Mouse (Mus musculus) kidney, adult 2 months (tissue): ENCODE results near the gene Nell1. TPM values are rescaled to one million over a fixed set of nuclear protein-coding genes. Genes with fewer than 3 reads are reported as not detected.
A peak's percentile ranks its signal among the peaks of the same experiment; 100 is the strongest.

ENCODE experiments used
- DNase-seq: peaks from one replicate; pipeline ENCODE4 v3.0.0; 2021
- H3K27ac ChIP-seq: fragments of 200-500 bp; 2 replicates; pipeline ENCODE4 v1.5.1; 2012; ENCODE audit warnings: low read depth, low read length, control low read depth, inconsistent platforms; ENCODE audit not compliant: insufficient read depth
- H3K27me3 ChIP-seq: fragments of 200-500 bp; replicated peaks from 2 replicates; pipeline ENCODE4 v1.6.1; 2012; ENCODE audit warnings: mild to moderate bottlenecking, moderate library complexity, low read length, inconsistent platforms; ENCODE audit not compliant: control insufficient read depth, insufficient read depth
- H3K36me3 ChIP-seq: fragments of 200-500 bp; 2 replicates; pipeline ENCODE4 v1.6.1; 2012; ENCODE audit warnings: mild to moderate bottlenecking, moderate library complexity, low read length, inconsistent platforms; ENCODE audit not compliant: control insufficient read depth, insufficient read depth
- H3K4me1 ChIP-seq: fragments of 200-500 bp; 2 replicates; pipeline ENCODE4 v1.6.1; 2011; ENCODE audit warnings: low read length; ENCODE audit not compliant: control insufficient read depth, insufficient read depth
- H3K4me3 ChIP-seq: fragments of 200-500 bp; 2 replicates; pipeline ENCODE4 v1.5.1; 2011; ENCODE audit warnings: mild to moderate bottlenecking, low read depth, low read length, control low read depth; ENCODE audit not compliant: insufficient read depth
- CTCF ChIP-seq: fragments of 200-500 bp; conservative IDR thresholded peaks from 2 replicates; pipeline ENCODE4 v1.5.1; 2011; ENCODE audit warnings: low read depth, mild to moderate bottlenecking, control low read depth, low read length, moderate library complexity, mixed read lengths; ENCODE audit not compliant: insufficient read depth, insufficient read length
- POLR2A ChIP-seq: fragments of 200-500 bp; IDR thresholded peaks from one replicate; pipeline ENCODE4 v1.6.1; 2011; ENCODE audit warnings: low read depth, low read length, control low read depth
- WGBS: fragments of 180-500 bp; shearing (Covaris S2); methylation state at CpG from one replicate; pipeline ENCODE4 v1.1.7; 2018; 5-methylcytosine and 5-hydroxymethylcytosine counted together
- polyA plus RNA-seq: library from polyadenylated mRNA; depleted of rRNA; stranded (reverse); fragments of >200 nt; gene quantifications from 2 replicates; pipeline ENCODE4 v1.2.3, GENCODE M21; 2012

Gene Nell1
- polyA plus RNA-seq, 1 experiment = not detected

DNA sequence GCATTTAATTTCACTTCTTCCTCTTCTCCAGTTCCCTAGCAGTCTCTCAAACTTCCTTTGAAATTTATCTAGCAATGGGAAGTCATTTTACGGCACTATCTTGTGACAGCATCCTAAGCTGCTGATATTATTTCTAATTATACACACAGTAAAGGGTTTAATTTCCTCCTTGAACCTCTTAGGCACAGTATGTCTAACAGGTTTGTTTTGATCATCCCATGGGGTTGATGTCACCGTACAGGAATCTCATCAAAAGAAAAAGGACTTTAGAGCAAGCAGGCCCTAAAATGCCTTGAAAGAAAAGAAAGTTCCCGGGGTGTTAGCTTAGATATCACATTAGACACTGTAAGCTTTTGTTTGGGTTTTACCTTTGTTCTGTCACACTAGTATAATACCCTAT lies 654.5 kb downstream of the Nell1 start:
- DNase-seq = no peak
- Histone ChIP-seq H3K4me3 (no peak overlapping the region), H3K27ac (no peak overlapping the region), H3K27me3 (no peaks in the 10 kb centered on the region), H3K36me3 (no peaks in the 10 kb centered on the region), H3K4me1 (no peaks in the 10 kb centered on the region)
- 24% methylated on average over 3 of the region's 3 CpGs for whole genome bisulfite sequencing
- TF ChIP-seq POLR2A = no peak
- no peak for TF ChIP-seq CTCF

DNA sequence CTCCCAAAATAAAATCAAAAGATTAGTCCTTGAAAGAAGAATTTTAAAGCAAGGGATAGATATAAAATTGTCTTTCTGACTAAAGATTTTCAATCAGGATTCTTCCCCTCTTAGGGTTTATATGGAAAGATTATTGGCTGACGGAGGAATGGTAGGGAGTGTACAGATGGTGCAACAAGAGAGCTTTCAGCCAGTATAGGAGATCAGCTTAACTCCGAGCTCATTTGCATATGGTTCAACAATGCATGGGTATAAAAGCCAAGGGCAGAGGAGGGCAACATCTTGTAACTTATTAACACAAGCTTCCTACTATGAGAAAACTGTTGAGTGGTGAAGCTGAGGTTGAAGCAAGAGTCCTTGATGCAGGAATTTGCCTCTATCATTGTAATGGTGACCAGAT lies 658.5 kb downstream of the Nell1 start:
- WGBS = 85% methylated on average over 2 of the region's 2 CpGs
- Histone ChIP-seq H3K36me3 (no peaks in the 10 kb centered on the region), H3K27me3 (no peaks in the 10 kb centered on the region), H3K4me3 (no peak overlapping the region), H3K4me1 (no peaks in the 10 kb centered on the region), H3K27ac (no peak overlapping the region)
- DNase-seq = no peak
- no peak for TF ChIP-seq POLR2A
- no peak for TF ChIP-seq CTCF

DNA sequence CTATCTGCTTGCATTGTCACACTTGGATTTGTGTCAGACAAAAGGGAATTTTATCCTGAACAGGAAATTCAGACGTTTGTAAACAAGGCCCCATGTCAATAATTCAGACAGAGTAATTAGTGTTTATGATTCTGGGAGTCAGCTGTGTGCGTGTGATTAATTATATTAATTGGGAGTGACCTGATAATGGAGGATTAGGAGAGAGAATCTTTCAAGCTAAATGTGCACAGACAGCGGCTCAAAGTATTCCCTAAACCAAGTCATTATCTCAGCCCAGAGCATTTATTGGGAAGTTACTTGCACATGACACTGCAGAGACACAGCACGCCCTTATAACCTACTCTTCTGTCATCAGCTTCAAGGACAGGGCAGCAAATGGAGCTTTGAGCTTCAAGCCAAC lies 697.6 kb downstream of the Nell1 start:
- Histone ChIP-seq H3K36me3 (no peaks in the 10 kb centered on the region), H3K27ac (no peak overlapping the region), H3K27me3 (no peaks in the 10 kb centered on the region), H3K4me3 (no peak overlapping the region), H3K4me1 (no peaks in the 10 kb centered on the region)
- TF ChIP-seq POLR2A (no peak), CTCF (no peak)
- WGBS = 61% methylated on average over 4 of the region's 4 CpGs
- no peak for DNase-seq

DNA sequence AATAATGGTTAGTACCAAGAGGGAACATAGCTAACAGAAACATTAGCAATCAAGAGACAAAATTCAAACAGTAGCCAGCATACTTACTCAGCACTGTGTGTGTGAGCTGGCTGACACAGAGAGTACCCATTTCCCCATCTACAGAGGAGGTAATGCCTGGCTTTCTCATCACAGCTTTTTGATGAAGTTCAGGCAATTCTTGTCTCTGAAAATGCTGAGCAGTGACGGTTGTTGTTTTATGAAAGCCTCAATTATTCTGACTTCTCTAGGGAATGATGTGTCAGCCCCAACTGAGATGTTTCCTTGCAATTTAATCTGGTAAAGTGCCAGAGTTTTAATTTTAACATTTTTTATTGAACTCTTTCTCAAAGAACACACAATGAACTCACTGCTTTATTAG lies 700.8 kb downstream of the Nell1 start:
- Histone ChIP-seq H3K27me3 (no peaks in the 10 kb centered on the region), H3K36me3 (no peaks in the 10 kb centered on the region), H3K4me3 (no peak overlapping the region), H3K27ac (no peak overlapping the region), H3K4me1 (no peaks in the 10 kb centered on the region)
- DNase-seq = no peak
- WGBS = 77% methylated on average over 1 of the region's 1 CpGs
- TF ChIP-seq POLR2A (no peak), CTCF (no peak)

DNA sequence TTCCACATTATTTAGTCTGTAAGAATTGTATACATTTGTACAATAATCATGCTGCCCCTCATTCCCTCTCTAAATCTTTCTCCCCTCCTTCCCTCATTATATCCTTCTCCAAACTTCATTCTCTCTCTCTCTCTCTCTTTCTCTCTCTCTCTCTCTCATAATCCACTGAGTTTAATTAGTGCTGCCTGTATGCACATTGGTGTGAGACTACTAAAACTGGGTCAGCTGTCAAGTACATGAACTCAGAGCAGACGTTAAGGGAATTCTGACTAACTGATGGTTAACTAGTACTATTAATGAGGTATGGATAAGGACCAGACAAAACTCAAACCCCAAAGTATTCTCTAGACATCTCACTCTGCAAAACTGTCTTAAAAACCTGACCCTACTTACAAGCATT lies 702.8 kb downstream of the Nell1 start:
- TF ChIP-seq CTCF (no peak), POLR2A (no peak)
- no peaks in the 10 kb centered on the region for H3K4me1 ChIP-seq
- H3K4me3 ChIP-seq = no peak overlapping the region
- no peaks in the 10 kb centered on the region for H3K36me3 ChIP-seq
- H3K27ac ChIP-seq = no peak overlapping the region
- 46% methylated on average over 1 of the region's 1 CpGs for WGBS
- H3K27me3 ChIP-seq = no peaks in the 10 kb centered on the region
- no peak for DNase-seq

DNA sequence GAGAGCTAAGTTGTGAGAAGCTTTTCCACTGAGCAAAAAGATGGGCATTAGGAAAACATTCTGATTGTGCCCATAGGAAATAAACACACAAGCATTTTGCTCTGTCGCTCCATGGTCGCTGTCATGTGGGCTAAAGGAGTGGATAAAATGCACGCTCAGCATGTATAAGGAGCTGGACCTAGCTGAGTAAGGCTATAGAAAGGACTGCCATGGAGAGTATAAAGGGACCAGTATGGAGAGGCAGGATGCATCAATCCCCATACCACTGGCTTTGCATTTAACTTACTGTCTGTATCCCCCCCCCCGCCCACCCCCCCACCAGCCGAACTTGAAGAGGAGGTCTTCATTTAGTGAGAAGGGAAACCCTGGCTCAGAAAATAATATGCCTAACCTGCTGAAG lies 711.7 kb downstream of the Nell1 start:
- Histone ChIP-seq H3K4me3 (no peak overlapping the region), H3K36me3 (no peaks in the 10 kb centered on the region), H3K27ac (no peak overlapping the region), H3K4me1 (no peaks in the 10 kb centered on the region), H3K27me3 (no peaks in the 10 kb centered on the region)
- no peak for DNase-seq
- no peak for TF ChIP-seq POLR2A
- TF ChIP-seq CTCF = no peak
- WGBS = 72% methylated on average over 5 of the region's 5 CpGs

DNA sequence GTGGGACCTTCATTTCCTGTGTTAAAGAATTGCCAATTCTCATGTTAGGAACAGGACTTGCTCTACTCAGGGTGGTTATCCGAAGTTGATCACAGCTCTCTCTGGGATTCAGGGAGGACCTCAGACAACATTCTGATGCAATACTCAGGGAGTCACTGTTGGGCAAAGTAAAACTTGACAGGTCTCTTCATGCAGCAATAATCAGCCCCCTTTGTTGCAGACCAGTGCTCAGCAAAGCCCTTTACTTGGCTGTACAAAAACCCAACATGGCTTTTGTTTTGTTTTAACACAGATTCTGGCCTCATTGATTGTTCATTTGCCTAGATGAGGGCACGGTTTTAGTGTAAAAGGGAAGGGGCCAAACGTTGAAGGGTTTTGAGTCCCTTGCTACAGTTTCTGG lies 750.5 kb downstream of the Nell1 start:
- TF ChIP-seq POLR2A (no peak), CTCF (no peak)
- DNase-seq = no peak
- Histone ChIP-seq H3K27ac (no peak overlapping the region), H3K4me3 (no peak overlapping the region), H3K4me1 (no peaks in the 10 kb centered on the region), H3K27me3 (no peaks in the 10 kb centered on the region), H3K36me3 (no peaks in the 10 kb centered on the region)
- WGBS = 63% methylated on average over 3 of the region's 3 CpGs

DNA sequence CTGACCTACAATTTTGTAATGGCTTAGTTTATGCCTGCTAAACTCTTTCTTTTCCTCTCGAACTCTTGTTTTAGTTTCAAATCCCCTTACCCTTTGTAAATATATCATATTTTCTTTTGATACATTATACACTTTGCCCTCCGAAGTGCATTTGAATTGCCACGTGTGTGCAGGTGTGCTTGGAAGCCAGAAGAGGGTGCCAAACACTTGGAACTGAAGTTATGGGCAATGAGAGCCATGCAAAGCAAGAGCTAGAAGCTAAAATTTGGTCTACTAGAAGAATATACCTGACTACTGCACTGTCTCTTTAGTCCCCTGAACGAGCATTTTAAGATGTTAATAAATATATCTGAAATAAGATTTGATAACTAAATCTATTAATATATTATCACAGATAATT lies 756.3 kb downstream of the Nell1 start:
- Histone ChIP-seq H3K36me3 (no peaks in the 10 kb centered on the region), H3K4me1 (no peaks in the 10 kb centered on the region), H3K4me3 (no peak overlapping the region), H3K27ac (no peak overlapping the region), H3K27me3 (no peaks in the 10 kb centered on the region)
- TF ChIP-seq POLR2A (no peak), CTCF (peak; percentile 36; the same call in 1 of the 2 replicates)
- peak; percentile 1 for DNase-seq
- WGBS = 49% methylated on average over 4 of the region's 4 CpGs
